Mouse (Mus musculus): ENCODE results near the gene Tmem189.

DNA sequence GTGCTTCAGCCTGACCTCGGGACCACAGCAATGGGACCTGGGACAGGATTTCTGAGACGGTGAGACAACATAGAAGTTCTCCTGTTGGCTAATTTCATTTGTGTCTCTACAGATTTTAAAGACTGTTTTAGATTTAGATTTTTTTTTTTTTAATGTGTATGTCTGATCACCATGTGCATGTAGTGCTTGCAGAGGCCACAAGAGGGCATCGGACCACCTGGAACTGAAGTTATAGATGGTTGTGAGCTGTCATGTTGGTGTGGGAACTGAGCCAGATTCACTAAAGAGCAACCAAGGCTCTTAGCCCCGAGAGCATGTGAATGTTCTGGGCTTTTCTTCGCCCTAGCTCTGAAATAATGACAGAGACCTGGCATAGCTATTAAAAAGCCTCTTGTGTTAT lies 9.0 kb downstream of the Tmem189 start:
- peak; percentile 66; the same call in 1 of the 2 replicates for TF ChIP-seq CTCF (IDR thresholded peaks at IDR 0.05; ENCODE audit: low read depth, low read length)
- no peak for TF ChIP-seq POLR2A (IDR thresholded peaks at IDR 0.05; ENCODE audit: extremely low read depth, insufficient read depth, low read length)

Data from liver, adult 2 months (tissue).